ENCODE assay signal across 9 mouse cellular contexts in genomic region chr7:111370421-111370887, GRCm38 (mm10).
A peak's percentile ranks its signal among the peaks of the same experiment; 100 is the strongest.
DNase-seq lines count a peak whose midpoint lies in the region; ATAC-seq lines count a peak whose summit lies in the region.
"Had no signal": no experiment of that assay in that cellular context is flagged by ENCODE, and none has a peak within 500 bp of the region (broad histone marks: within the 10 kb centered on the region; RNA-seq: fewer than 3 reads in every experiment).

No protein-coding gene starts in this region.

- no peaks in the 10 kb centered on the region for H3K27me3 ChIP-seq in heart, embryonic 13.5 days (replicated peaks)
- H3K27me3 ChIP-seq: liver, embryonic 15.5 days had no signal

- H3K4me3 ChIP-seq in heart, embryonic 13.5 days, result no peak overlapping the region
- H3K4me3 ChIP-seq: liver, embryonic 15.5 days had no signal

- WGBS in heart, embryonic 13.5 days, result 29% methylated on average over 2 of the region's 2 CpGs

- no peaks in the 10 kb centered on the region for H3K36me3 ChIP-seq in heart, embryonic 13.5 days
- H3K36me3 ChIP-seq: liver, embryonic 15.5 days had no signal

- intact Hi-C loops in gastrocnemius, postnatal 36 days (cut with DNase I), result no loop called here
- intact Hi-C loops in left cerebral cortex, postnatal 36 days (cut with DNase I), result no loop called here

- no peak for ATAC-seq in heart, embryonic 13.5 days (ENCODE audit: extremely low read depth, insufficient number of reproducible peaks, low FRiP score, low TSS enrichment)

- no peaks in the 10 kb centered on the region for H3K9me3 ChIP-seq in heart, embryonic 13.5 days
- H3K9me3 ChIP-seq: liver, embryonic 15.5 days had no signal

- DNase-seq in gastrocnemius, adult 18-20 months (ENCODE audit: low spot score), result peak; percentile 35
- DNase-seq in gastrocnemius, postnatal 36 days, result no peak
- DNase-seq in right cerebral cortex, postnatal 10 days (ENCODE audit: low spot score in 2 of 2), result peak; percentile 53 to 59
- no peak for DNase-seq in right cerebral cortex, postnatal 36 days (ENCODE audit: low spot score in 2 of 2)
- DNase-seq in skeletal muscle tissue, adult 2 months (ENCODE audit: low read depth, low spot score), result peak; percentile 43
- no peak for DNase-seq in left cerebral cortex, postnatal 36 days (ENCODE audit: low spot score in 2 of 2)
- no peak for DNase-seq in urinary bladder, postnatal 4 days (ENCODE audit: low spot score in 2 of 2)

- peaks cover 20% of the 10 kb centered on the region for H3K4me1 ChIP-seq in heart, embryonic 13.5 days
- H3K4me1 ChIP-seq: liver, embryonic 15.5 days had no signal

- peak overlapping the region; percentile 33; the same call in 1 of the 2 replicates for H3K27ac ChIP-seq in heart, embryonic 13.5 days (replicated peaks)
- H3K27ac ChIP-seq: liver, embryonic 15.5 days had no signal

- no peak overlapping the region for H3K4me2 ChIP-seq in heart, embryonic 13.5 days
- H3K4me2 ChIP-seq: liver, embryonic 15.5 days had no signal

- no peak overlapping the region for H3K9ac ChIP-seq in heart, embryonic 13.5 days
- H3K9ac ChIP-seq: liver, embryonic 15.5 days had no signal

Comparison
In these comparisons a context has a peak if more than half of its experiments do, and no peak if none do; other contexts are left out.
1. DNase-seq: peak in gastrocnemius, adult 18-20 months (single experiment), right cerebral cortex, postnatal 10 days (2 of 2) and skeletal muscle tissue, adult 2 months (single experiment); none in gastrocnemius, postnatal 36 days (0 of 2), right cerebral cortex, postnatal 36 days (0 of 2), left cerebral cortex, postnatal 36 days (0 of 2) and urinary bladder, postnatal 4 days (0 of 2).